24 mouse cellular contexts compared by ENCODE assay signal in genomic region chr7:65545741-65546140, GRCm38 (mm10). TPM values are rescaled to one million over a fixed set of nuclear protein-coding genes. Genes with fewer than 3 reads are reported as not detected.
A peak's percentile ranks its signal among the peaks of the same experiment; 100 is the strongest.
DNase-seq lines count a peak whose midpoint lies in the region; ATAC-seq lines count a peak whose summit lies in the region.
"Had no signal": no experiment of that assay in that cellular context is flagged by ENCODE, and none has a peak within 500 bp of the region (broad histone marks: within the 10 kb centered on the region; RNA-seq: fewer than 3 reads in every experiment).

No protein-coding gene starts in this region.

- peaks cover 5% of the 10 kb centered on the region; the same call in 1 of the 2 replicates for H3K4me1 ChIP-seq in neural tube, embryonic 13.5 days (replicated peaks)
- no peaks in the 10 kb centered on the region for H3K4me1 ChIP-seq in neural tube, embryonic 15.5 days
- peaks cover 10% of the 10 kb centered on the region for H3K4me1 ChIP-seq in limb, embryonic 13.5 days
- H3K4me1 ChIP-seq: embryonic facial prominence, embryonic 12.5 days; heart, embryonic 15.5 days; hindbrain, embryonic 15.5 days had no signal

- no peak overlapping the region for H3K27ac ChIP-seq in neural tube, embryonic 13.5 days (replicated peaks)
- no peak overlapping the region for H3K27ac ChIP-seq in neural tube, embryonic 15.5 days (replicated peaks)
- H3K27ac ChIP-seq in limb, embryonic 13.5 days, result no peak overlapping the region
- H3K27ac ChIP-seq: embryonic facial prominence, embryonic 12.5 days; heart, adult 2 months; heart, embryonic 15.5 days; hindbrain, embryonic 15.5 days had no signal

- no peaks in the 10 kb centered on the region for H3K36me3 ChIP-seq in neural tube, embryonic 13.5 days
- no peaks in the 10 kb centered on the region for H3K36me3 ChIP-seq in neural tube, embryonic 15.5 days
- no peaks in the 10 kb centered on the region for H3K36me3 ChIP-seq in limb, embryonic 13.5 days
- H3K36me3 ChIP-seq: embryonic facial prominence, embryonic 12.5 days; G1E; heart, embryonic 15.5 days; hindbrain, embryonic 15.5 days had no signal

- WGBS in neural tube, embryonic 13.5 days, result 11% methylated on average over 5 of the region's 5 CpGs
- 23% methylated on average over 5 of the region's 5 CpGs for WGBS in neural tube, embryonic 15.5 days
- WGBS in limb, embryonic 13.5 days, result 4% methylated on average over 5 of the region's 5 CpGs

- DNase-seq in embryo, embryonic 11 days, result peak; percentile 13
- no peak for DNase-seq in embryo, embryonic 9.5 days (ENCODE audit: extremely low spot score)
- no peak for DNase-seq in thymus, postnatal 36 days
- DNase-seq in cerebellum, adult 9-10 months, result no peak
- DNase-seq: adrenal gland, adult 8-10 months; B cell, adult 2 months; cerebellum, adult 11-12 months; cerebellum, adult 9-11 months; cerebellum, postnatal 36 days; gastrocnemius, postnatal 10 days; heart, adult 2 months; heart, postnatal 36 days had no signal

- no peak overlapping the region for H3K9ac ChIP-seq in neural tube, embryonic 13.5 days
- H3K9ac ChIP-seq in neural tube, embryonic 15.5 days (replicated peaks), result no peak overlapping the region
- H3K9ac ChIP-seq in limb, embryonic 13.5 days, result no peak overlapping the region
- H3K9ac ChIP-seq: embryonic facial prominence, embryonic 12.5 days; heart, embryonic 15.5 days; hindbrain, embryonic 15.5 days had no signal

- H3K9me3 ChIP-seq in neural tube, embryonic 13.5 days, result no peaks in the 10 kb centered on the region
- no peaks in the 10 kb centered on the region for H3K9me3 ChIP-seq in neural tube, embryonic 15.5 days (replicated peaks)
- H3K9me3 ChIP-seq in limb, embryonic 13.5 days, result no peaks in the 10 kb centered on the region
- H3K9me3 ChIP-seq: embryonic facial prominence, embryonic 12.5 days; G1E; heart, embryonic 15.5 days; hindbrain, embryonic 15.5 days had no signal

- no peaks in the 10 kb centered on the region for H3K27me3 ChIP-seq in neural tube, embryonic 13.5 days
- H3K27me3 ChIP-seq in neural tube, embryonic 15.5 days (replicated peaks), result no peaks in the 10 kb centered on the region
- H3K27me3 ChIP-seq in limb, embryonic 13.5 days, result 0 out of 2 replicates have a peak, but pooled peaks cover 9% of the 10 kb centered on the region
- H3K27me3 ChIP-seq: embryonic facial prominence, embryonic 12.5 days; heart, embryonic 15.5 days; hindbrain, embryonic 15.5 days had no signal

- H3K4me2 ChIP-seq in neural tube, embryonic 13.5 days, result no peak overlapping the region
- H3K4me2 ChIP-seq in neural tube, embryonic 15.5 days, result no peak overlapping the region
- H3K4me2 ChIP-seq in limb, embryonic 13.5 days (replicated peaks), result 0 out of 2 replicates have a peak overlapping the region, but pooled peaks have one; percentile 17
- H3K4me2 ChIP-seq: embryonic facial prominence, embryonic 12.5 days; heart, embryonic 11.5 days; heart, embryonic 15.5 days; hindbrain, embryonic 15.5 days had no signal

- peak; percentile 47; the same call in 1 of the 2 replicates for ATAC-seq in neural tube, embryonic 13.5 days (ENCODE audit: low read depth)
- no peak for ATAC-seq in neural tube, embryonic 15.5 days (ENCODE audit: low FRiP score)
- ATAC-seq in limb, embryonic 13.5 days (ENCODE audit: low FRiP score, low read depth), result no peak
- ATAC-seq: CD4-positive, CD25-positive, alpha-beta regulatory T cell, adult 4 months; forebrain, embryonic 14.5 days; inflammation-experienced regulatory T-cells, adult 6 months; intestine, postnatal 0 days had no signal

- H3K4me3 ChIP-seq in neural tube, embryonic 13.5 days, result no peak overlapping the region
- no peak overlapping the region for H3K4me3 ChIP-seq in neural tube, embryonic 15.5 days (replicated peaks)
- no peak overlapping the region for H3K4me3 ChIP-seq in limb, embryonic 13.5 days
- H3K4me3 ChIP-seq: embryonic facial prominence, embryonic 12.5 days; heart, adult 2 months; heart, embryonic 15.5 days; hindbrain, embryonic 15.5 days had no signal

RNA-seq across cellular contexts. Expression of gene Tjp1, which starts 18.2 kb away (rescaled TPM):
- polyA plus RNA-seq in neural tube, embryonic 13.5 days (2015; fragmentation: Nextera tagmentation; extraction: Ambion mirVana), result 25.2 and 31.2 TPM in 2 replicates
- polyA plus RNA-seq in neural tube, embryonic 15.5 days (2015; fragmentation: Nextera tagmentation; extraction: Ambion mirVana), result 26.3 and 29.7 TPM in 2 replicates
- polyA plus RNA-seq in limb, embryonic 13.5 days (2015; fragmentation: Nextera tagmentation; extraction: Ambion mirVana), result 16.9 and 22.0 TPM in 2 replicates
- polyA plus RNA-seq: CD4-positive, CD25-positive, alpha-beta regulatory T cell, adult 4 months; inflammation-experienced regulatory T-cells, adult 6 months had no signal
